Mouse (Mus musculus) testis, postnatal 10 days (tissue): ENCODE measurements around the gene Satb2.

Experiments used
- DNase-seq: peaks from one replicate; pipeline ENCODE4 v3.0.0; 2021; ENCODE audit warnings: low spot score

Satb2 gene

DNA sequence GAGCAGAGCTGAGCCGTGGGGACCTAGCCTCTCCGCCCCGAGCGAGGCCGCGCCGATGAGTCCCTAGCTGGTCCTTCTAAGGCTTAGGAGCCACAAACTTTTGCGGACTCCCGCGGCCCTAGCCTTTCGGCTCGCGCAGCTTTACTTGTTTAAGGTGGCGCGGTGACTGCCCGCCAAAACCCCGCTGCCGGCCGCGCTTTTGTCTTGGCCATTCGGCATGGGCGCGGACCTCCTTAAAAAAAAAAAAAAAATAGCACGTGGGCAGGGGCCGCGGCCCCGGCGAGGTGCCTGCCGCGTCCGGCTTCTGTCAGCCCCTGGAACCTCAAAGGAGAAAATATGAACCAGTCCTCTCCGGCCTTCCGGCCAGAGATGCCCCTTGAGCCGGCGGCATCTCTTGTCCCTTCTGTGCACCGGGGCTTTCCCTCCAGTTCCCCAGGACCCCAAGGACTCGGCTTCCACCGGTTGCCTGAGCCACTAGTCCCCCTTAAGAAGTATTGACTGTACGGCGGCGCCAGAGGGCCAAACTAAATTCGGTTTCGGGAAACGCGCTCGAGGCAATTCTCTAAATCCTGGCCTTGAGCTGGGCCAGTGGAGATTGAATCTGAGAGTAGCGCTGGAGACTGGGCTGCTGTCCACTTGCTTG, 5.4 kb downstream of the Satb2 start:
- peak; percentile 97 for DNase-seq

DNA sequence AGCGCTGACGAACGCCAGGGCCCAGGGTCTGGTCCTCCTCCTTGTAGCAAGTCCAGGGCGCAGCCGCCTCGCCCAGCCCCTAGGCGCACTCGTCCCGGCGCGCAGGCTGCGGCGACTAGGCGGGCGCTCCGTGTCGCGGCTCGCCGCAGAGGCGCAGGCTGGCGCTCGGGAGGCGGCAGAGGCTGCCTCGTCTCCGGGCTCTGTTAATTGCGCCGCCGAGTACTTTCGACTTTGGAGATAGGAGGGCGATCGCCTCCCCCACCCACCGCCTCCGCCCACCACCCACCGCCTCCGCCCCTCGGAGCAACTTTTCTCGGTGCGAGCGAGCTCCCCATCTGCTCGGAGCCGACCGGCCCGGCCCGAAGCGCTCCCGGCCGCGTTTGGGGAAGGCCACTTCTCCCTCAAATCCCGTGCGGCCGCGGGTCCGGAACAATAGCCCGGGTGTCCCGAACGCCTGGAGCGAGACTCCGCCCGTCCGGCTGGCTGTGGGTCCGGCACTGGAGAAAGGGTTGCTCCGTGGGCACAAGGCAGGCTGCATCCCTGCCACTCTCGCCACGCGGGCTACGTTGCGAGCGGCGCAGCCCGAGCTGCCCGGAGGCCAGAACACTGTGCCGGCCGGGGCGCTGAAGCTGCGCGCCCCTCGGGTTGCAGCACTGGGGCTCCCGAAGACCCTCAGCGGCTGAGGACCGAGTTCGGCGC, 6.0 kb downstream of the Satb2 start:
- peak; percentile 64 for DNase-seq

DNA sequence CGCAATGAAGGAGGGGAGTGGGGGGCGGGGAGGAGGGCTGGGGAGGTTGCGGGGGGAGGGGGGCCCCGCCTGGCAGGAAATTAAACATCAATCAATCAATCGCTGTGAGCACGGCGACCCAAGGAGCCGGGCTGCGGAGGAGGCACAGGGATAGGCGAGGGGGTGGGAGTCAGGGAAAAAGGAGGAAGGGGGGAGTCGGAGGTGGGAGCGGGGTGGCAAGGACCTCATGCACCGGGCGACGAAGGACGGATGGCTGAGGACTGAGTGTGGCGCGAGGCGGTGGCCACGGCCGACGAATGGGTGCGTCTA, 6.6 kb downstream of the Satb2 start:
- DNase-seq: no peak

DNA sequence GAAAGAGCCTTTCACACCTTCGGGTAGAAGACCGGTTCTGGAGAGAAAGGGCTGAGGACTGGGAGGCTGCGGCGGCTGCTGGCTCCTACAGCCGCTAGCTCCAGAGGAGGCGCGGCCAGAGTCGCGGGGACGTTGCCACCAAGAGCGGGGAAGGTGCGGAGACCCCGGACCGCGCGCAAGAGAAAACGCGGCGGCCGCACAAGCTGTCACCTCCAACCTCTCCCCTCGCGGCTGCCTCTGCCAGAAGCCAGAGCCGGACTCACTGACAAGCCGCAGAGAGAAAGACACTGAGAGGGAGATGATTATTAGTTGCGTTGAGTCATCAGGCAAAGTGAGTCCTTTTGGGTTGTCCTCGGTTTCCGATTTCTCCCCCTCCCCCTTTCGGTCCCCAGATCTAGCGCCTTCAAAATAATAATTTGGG, 7.0 kb downstream of the Satb2 start:
- no peak for DNase-seq

DNA sequence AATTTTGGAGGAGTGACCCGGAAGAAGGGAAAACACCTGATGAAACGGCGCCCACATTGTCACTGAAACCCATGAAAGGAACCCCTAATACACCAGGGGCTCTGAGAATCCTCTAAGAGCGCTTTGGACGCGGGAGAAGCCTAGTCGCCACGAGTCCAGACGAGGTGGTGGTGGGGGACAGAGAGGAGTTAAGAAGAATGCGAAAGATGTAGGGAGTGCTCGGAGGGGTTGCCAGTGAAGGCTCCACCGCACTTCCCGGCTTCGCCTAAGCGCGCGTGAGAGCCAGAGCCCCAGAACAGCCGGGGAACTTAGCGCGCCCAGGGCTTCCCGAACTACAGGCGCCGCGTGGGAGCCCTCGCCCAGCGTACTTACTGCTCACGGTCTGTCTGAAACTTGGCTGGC, 7.7 kb downstream of the Satb2 start:
- DNase-seq: no peak

DNA sequence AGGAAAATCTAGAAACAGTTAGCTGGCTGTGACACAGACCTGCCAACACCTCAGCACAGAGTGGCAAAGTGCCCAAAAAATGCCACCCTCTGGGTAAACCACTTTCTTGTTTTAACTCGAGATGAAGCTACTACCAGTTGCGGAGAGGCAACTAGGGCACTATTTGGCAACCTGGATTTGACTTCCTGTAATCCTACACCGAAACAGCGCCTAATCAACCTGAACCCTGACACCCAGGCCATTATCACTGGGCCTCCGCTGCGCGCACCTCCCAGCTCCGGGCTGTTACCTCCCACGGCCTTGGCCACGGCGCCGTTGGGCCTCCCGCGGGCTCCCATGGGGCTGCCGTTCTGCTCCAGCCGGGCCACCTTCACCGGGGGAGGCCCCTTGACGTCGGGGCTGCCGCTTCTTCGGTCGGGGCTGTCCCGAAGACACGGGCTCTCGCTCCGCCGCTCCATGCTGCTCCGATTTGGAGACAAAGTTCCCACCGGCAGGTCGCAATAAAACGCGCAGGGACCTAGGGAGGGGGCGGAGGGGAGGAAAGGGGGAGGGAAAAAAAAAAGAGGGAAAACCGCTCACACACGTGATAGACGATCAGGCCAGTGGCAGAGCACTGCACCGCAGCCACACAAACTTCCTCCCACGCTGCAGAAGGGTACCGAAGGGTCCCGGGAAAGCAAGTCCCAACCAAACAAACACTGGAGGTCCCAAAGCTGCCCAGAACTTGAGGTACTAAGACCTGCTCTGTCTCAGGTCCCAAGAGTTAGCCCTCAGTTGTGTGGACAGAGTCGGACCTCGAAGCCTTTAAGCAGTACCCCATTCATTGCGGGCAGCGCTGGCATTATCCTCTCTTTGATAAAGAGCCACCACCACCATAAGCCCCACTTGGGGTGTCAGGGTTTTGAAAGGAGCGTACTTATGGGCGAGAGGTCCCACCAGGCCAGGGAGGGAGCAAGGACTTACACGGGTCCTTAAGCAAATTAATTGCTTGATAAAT, 8.8 kb downstream of the Satb2 start:
- DNase-seq: no peak

DNA sequence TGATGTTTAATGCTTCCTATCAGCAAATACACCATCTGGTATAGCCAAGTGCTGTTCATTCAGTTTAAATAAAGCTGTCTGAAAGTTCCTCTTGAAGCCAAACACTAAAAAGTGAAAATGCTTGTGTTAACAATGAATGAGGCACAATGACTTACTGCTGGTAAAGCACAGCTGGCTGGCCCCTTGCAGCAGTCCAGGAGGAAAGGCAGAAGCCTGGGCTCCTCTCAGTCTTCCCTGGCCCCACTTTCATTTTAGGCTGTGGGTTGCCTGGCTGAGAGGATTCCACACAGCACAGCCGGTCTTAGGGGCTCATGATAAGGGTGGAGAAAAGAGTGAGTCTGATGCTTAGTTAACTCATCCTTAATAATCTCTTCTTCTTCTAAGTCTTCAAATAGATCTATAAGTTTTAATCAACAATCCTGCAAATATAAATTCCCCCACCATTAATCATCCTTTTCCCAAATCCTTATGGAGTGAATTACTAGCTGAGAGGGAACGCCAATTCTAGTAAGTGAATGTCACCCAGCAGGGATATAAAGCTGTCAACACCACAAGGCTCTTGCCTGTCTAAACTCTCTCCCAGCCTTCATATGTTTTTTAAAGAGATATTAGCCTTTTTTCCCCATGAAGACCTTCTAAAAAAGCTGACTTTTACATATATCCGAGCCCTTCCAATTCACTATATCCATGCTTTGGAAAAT, 12.4 kb downstream of the Satb2 start:
- no peak for DNase-seq

DNA sequence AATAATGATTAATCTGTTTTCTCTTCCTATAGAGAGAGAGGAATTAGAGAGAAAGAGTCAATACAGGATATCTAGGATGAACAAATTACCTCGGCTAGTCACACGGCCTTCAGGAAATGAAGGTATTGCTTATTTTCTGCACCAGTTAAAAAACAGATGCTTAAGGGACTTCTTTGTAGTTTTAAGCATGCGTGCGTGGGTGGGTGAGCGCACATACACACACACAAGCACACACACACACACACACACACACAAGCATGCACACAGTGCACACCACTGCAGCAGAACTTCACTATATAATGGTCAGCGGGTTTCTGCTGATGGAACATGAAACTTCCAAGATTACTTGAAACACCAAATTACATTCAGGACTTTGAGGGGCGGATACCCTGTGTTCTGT, 14.0 kb downstream of the Satb2 start:
- DNase-seq: no peak

DNA sequence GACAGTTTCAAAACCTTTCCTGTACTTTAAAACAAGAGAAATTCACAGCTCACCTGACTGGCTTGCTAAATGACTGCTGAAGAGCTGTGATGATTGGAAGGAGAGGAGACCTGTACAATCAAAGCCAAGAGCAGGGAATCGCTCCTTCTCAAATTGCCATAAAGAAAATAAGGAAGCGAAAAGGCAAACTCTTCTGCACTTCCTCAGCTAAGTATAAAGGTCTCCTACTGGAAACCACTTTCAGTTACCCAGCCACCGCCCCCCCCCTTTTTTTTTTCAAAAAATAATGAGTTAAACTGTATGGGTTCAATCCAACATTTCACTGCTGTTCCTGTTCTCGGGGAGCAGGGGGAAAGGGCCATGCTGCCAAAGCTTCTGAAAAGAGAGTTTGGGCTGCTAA, 15.2 kb downstream of the Satb2 start:
- no peak for DNase-seq

DNA sequence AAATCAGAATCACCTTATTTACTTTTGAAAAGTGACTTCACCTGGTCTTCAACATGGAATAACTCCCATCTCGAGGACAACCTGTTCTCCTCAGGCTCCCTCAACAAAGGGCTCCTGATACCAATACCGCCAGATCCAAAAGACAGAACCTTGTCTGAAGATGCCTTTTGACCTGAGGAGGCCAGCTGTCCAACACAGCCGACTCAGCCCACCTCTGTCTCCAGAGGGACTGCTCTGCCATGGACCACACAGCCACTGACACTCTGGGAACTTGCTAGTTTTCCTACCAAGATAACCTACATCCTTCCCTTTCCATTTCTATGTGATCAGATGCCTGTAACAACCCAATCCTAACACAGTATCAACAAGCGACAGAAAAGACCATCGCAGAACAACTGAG, 19.5 kb downstream of the Satb2 start:
- DNase-seq: no peak

DNA sequence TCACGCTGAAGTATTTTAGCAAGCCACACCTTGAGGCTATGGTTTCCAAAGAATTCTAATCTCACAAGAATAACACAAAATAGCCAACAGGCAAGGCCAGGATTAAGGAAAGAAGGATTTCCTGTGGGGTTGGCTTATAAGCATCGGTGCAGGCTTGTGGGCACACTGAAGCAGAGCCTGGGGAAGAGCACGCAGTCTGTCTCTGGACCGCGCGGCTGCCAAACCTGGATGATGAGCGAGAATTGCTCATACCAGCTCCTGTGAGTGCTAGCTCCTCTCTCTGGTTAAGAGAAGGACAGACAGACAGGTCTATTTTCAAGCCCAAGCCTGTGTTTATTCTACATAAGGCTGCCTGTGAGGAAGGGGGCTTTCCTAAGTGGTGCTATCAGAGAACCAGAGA, 20.5 kb downstream of the Satb2 start:
- no peak for DNase-seq

DNA sequence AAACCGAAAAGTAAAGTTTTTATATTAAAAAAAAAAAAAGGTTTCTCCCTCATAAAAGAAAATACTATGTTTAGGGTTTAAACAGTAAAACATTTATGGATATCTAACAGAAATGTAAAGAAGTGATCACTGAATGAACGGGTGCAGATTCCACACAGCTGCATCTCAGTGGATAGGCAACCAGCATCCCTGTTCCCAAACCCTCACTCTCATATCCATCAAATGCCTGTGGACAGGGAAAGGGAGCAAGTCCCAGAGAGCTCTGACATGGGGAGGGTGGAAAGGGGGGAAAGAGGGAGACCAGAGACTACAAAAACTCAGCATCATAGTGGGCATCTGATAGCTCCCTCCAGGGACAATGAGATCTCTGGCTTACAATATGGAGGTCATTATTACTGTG, 21.6 kb downstream of the Satb2 start:
- no peak for DNase-seq

DNA sequence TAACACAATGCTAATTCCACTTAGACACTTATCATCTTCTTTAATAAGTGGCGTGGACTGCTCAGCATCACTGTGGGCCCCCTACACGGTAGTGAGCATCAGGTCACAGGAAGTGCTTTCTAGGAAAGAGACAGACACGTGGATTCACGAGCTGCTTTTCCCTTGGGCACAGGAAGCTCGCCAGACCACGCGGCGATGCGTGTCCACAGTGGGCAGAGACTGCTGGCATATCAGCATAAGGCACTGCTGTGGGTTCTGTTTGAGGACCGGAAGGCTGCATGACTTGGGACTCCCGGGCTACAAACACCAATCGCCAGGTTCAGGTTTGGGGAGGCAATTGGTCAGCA, 22.7 kb downstream of the Satb2 start:
- DNase-seq: no peak

DNA sequence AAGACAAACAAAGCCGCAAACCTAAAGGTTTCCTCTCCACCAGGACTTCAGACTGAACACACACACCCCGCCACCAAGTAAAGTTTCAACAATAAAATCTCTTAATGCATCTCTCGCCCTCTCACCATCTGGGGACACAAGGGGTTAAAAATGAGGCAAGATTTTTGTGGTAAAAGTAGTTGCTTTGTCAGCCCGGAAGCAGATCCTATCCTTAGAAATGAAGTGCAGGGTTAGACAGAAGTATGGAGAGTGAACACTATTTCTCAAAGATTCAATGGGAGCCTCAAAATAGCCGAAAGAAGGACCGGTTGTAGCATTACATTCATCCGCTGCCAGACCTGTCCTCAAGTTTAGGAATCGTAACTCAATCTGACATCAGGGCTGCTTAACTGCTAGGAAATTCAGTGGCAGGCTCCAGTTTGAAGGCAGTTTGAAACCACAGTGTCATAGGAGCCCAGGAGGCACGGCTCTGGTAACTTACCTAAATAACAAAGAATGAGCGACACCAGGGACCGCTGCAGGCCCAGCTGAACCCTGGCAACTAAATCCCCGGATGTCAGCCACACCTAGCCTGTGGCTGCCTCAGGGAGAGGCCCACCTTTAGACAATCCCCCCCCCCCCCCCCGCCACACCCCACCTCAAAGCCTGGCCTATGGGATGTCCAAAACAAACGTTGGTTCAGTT, 23.3 kb downstream of the Satb2 start:
- DNase-seq: no peak

DNA sequence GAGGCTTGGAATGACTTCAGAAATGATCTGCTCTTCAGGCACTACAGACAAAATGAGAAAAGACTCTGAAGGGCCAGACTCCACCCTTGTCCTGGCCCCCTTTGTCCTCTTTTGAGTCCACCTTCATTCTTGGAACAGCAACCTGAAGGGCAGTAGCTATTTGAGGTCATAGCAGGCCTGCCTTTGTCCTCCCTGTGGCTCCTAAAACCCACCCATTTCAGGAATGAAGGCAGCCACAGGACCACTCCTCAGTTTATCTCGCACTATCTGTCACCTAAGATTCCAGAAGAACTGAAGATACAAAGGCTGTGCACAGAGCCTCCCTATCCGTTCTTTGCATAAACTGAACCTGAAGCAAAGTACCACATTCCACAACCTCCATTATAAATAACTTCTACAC, 24.9 kb downstream of the Satb2 start:
- DNase-seq: no peak

DNA sequence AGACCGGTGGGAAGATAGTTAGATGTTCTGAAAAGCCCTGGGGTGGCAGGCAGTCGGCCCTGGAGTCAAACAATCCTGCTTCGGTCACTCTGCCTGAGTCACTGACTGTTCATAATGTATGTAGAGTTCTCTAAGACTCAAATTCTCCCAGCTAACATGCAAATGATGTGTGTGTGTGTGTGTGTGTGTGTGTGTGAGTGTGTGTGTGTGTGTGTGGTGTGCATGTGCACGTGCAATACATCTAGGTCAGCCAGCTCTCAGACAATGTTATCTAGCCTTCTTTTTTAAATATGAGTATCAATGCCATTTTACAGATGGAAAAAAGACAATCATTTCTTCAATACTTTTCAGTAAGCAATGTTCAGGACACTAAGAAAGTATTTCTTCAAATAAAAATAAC, 26.5 kb downstream of the Satb2 start:
- DNase-seq: no peak

DNA sequence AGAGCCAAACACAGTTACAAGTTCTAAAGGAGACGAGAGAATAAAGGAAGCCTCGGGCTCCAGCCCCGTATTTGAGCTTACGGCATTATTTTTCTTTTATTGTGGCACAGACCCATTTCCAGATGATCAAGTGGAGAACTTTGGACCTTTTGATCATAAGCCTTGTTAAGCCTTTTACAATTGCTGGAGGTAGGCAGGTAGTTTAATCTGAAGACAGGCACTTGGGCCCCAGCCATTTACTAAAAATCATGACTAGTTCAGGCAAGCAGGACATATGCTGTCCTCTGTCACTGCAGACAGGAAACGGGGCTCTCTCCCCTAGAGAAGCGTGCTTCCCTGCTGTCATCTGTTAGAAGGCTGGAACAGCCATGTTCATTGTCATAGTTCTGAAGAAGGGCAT, 26.9 kb downstream of the Satb2 start:
- no peak for DNase-seq

DNA sequence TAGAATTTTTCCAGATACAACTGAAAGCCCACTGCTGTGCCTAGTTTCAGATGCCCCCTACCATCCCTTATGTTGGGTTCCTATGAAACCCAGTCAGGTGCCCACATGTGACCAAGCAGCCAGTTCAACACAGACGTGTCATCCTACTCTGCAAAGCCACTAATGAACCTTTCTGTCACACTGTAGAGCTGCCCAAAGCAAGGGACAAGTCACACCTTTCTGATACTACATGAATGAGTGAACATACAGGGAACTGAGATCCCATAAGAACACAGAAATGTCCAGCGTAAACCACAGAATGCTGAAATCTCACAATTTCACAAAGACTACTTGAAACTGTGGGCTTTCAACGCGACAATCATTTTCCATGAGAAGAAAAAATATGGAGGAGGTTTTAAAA, 39.0 kb downstream of the Satb2 start:
- no peak for DNase-seq

DNA sequence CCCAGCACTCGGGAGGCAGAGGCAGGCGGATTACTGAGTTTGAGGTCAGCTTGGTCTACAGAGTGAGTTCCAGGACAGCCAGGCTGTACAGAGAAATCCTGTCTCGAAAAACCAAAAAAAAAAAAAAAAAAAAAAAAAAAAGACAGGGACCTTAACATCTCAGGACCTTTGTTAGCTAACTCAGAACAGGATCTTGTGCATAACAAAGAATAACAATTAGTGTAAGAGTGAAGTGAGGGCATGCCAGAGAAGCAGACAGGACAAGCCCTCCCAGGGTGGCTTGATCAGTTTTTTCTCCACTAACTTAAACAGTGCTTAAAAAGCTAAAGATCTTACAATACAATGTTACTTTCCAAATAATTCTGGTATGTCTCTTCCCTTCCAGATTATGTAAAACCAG, 40.0 kb downstream of the Satb2 start:
- no peak for DNase-seq

DNA sequence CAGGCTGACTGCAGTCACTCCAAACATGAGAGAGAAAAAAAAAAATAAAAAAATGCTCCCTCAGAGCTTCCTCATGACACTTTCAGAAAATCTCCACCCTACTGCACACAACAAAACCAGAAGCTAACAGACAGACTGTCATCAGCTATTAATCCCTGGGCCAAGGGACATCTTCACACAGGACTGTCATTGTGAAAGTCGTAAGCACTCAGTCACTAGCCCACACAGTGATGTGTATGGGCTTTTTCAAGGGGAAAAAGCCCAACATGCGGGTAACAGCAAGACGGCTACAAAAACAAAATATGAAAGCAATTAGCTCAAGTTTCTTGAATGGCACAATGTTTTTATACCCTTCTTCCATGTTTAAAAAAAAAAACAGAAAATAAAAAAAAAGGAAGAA, 41.9 kb downstream of the Satb2 start:
- DNase-seq: no peak

DNA sequence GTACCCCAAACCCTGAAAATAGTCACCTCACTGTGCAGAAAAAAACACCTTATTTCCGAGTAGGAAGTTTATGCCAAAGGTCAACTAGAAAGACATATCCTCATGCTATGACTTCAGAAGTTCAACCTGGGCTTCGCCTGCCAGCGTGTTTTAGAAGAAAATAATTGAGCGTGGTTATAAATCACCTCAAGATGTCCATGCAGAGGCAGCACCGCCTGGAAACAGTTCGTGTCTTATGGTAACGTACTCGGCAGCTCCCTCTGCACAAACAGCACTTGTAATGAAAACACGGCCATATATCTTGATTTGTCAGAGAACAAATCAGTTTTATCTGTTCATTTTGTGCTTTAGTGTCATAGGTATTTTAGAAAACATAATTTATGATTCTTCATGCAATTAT, 44.6 kb downstream of the Satb2 start:
- no peak for DNase-seq

DNA sequence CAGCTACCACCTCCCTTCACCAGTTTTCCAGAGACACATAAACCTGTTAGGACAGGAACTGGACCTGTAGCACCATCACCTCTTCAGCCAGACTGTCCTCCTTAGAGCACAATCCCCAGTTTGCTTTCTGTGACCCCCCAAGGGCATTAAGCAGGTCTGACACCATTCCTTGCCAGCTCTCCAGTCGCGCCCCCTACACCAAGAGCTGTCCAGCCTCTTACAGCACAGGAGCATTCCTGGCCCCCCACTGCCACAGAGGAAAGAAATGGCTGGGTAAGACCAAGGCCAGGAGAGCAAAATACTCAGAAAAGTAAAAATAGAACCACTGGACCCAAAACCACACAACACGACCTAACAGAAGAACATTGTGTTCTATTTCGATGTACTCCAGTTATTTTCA, 48.4 kb downstream of the Satb2 start:
- DNase-seq: no peak
